Mouse (Mus musculus) natural killer cell, adult 2 months (primary cell): ENCODE results near the gene Bpnt1.

Experiments
- DNase-seq, 2 experiments: peaks; one replicate each; pipeline ENCODE4 v3.0.0; 2022; ENCODE audit warnings: low spot score in 2 of 2

Bpnt1 gene

GRCm38 (mm10) chr1:185331364-185331763 lies 585 bp upstream of the Bpnt1 start:
- no peak for DNase-seq

GRCm38 (mm10) chr1:185333651-185334050 lies 1.7 kb downstream of the Bpnt1 start:
- DNase-seq: no peak

- DNase-seq: no peak
Measured at GRCm38 (mm10) chr1:185334136-185334535, 2.2 kb downstream of the Bpnt1 start.

- DNase-seq: no peak
Measured at GRCm38 (mm10) chr1:185335231-185335765, 3.3 kb downstream of the Bpnt1 start.

- no peak for DNase-seq
Measured at GRCm38 (mm10) chr1:185336535-185336934, 4.6 kb downstream of the Bpnt1 start.

GRCm38 (mm10) chr1:185342441-185342840 lies 10.5 kb downstream of the Bpnt1 start:
- DNase-seq: no peak

- DNase-seq: no peak
Measured at GRCm38 (mm10) chr1:185343422-185343821, 11.5 kb downstream of the Bpnt1 start.

GRCm38 (mm10) chr1:185346188-185346587 lies 14.2 kb downstream of the Bpnt1 start:
- DNase-seq: no peak

GRCm38 (mm10) chr1:185349741-185350140 lies 17.8 kb downstream of the Bpnt1 start:
- no peak for DNase-seq

GRCm38 (mm10) chr1:185350611-185351010 lies 18.7 kb downstream of the Bpnt1 start:
- no peak for DNase-seq

GRCm38 (mm10) chr1:185352151-185352550 lies 20.2 kb downstream of the Bpnt1 start:
- peak; percentile 12 to 16 for DNase-seq

GRCm38 (mm10) chr1:185353351-185353750 lies 21.4 kb downstream of the Bpnt1 start:
- no peak for DNase-seq

GRCm38 (mm10) chr1:185354731-185355130 lies 22.8 kb downstream of the Bpnt1 start:
- no peak for DNase-seq

GRCm38 (mm10) chr1:185356246-185356645 lies 24.3 kb downstream of the Bpnt1 start:
- no peak for DNase-seq

- no peak for DNase-seq
Measured at GRCm38 (mm10) chr1:185358211-185358610, 26.3 kb downstream of the Bpnt1 start.

- DNase-seq: peak; percentile 98 to 99
Measured at GRCm38 (mm10) chr1:185362677-185363520, 30.9 kb downstream of the Bpnt1 start, which contains the start of gene Eprs. Gene Eprs (plus strand): TSS chr1:185363044.

- peak; percentile 14 to 23 for DNase-seq
Measured at GRCm38 (mm10) chr1:185363526-185364182, 31.7 kb downstream of the Bpnt1 start.

GRCm38 (mm10) chr1:185364183-185364540 lies 32.2 kb downstream of the Bpnt1 start:
- DNase-seq: no peak

GRCm38 (mm10) chr1:185367383-185367782 lies 35.4 kb downstream of the Bpnt1 start:
- DNase-seq: no peak

GRCm38 (mm10) chr1:185369979-185370378 lies 38.0 kb downstream of the Bpnt1 start:
- no peak for DNase-seq

GRCm38 (mm10) chr1:185376390-185376789 lies 44.4 kb downstream of the Bpnt1 start:
- DNase-seq: no peak

GRCm38 (mm10) chr1:185377429-185377828 lies 45.5 kb downstream of the Bpnt1 start:
- DNase-seq: no peak

- no peak for DNase-seq
Measured at GRCm38 (mm10) chr1:185401615-185402014, 69.7 kb downstream of the Bpnt1 start.
